Mouse (Mus musculus): ENCODE data around the gene Rsad2. TPM values are rescaled to one million over a fixed set of nuclear protein-coding genes. Genes with fewer than 3 reads are reported as not detected.
"Not testable (repeated sequence)": the region's sequence is repeated elsewhere in the genome, so short reads cannot be mapped to it uniquely, and the experiment has no call there.

Rsad2 gene
- polyA plus RNA-seq (2015; fragmentation: Nextera tagmentation; extraction: Ambion mirVana), result 0.40 and 0.89 TPM in 2 replicates

- H3K9ac ChIP-seq, result no peak within 1 kb of the TSS
- H3K4me2 ChIP-seq, result peak within 1 kb of the TSS; percentile 30
- H3K4me3 ChIP-seq, result no peak within 1 kb of the TSS
- ATAC-seq (ENCODE audit: low read depth), result peak; percentile 61
- H3K27ac ChIP-seq (replicated peaks), result no peak within 1 kb of the TSS; the same call in 1 of the 2 replicates
- peaks cover 9% of the 10 kb centered on the region for H3K4me1 ChIP-seq (replicated peaks)
- no peaks in the 10 kb centered on the region for H3K27me3 ChIP-seq
- no peaks in the 10 kb centered on the region for H3K36me3 ChIP-seq
- no peaks in the 10 kb centered on the region for H3K9me3 ChIP-seq
- WGBS, result 46% methylated on average over 13 of the region's 13 CpGs
Observed at GRCm38 (mm10) chr12:26456028-26456698, at the start of gene Rsad2. TSS of gene Rsad2 (minus strand) at chr12:26456452.

GRCm38 (mm10) chr12:26501042-26501441, 44.8 kb upstream of the Rsad2 start:
- H3K27me3 ChIP-seq, result no peaks in the 10 kb centered on the region; the same call in 1 of the 2 replicates
- no peak for ATAC-seq (ENCODE audit: low read depth)
- H3K4me1 ChIP-seq (replicated peaks), result no peaks in the 10 kb centered on the region
- H3K4me3 ChIP-seq, result no peak overlapping the region
- no peak overlapping the region for H3K27ac ChIP-seq (replicated peaks)
- no peak overlapping the region for H3K4me2 ChIP-seq
- H3K36me3 ChIP-seq, result no peaks in the 10 kb centered on the region
- no peak overlapping the region for H3K9ac ChIP-seq
- 85% methylated on average over 3 of the region's 3 CpGs for WGBS
- no peaks in the 10 kb centered on the region for H3K9me3 ChIP-seq

GRCm38 (mm10) chr12:26489942-26490341, 33.7 kb upstream of the Rsad2 start:
- H3K4me3 ChIP-seq, result no peak overlapping the region
- 47% methylated on average over 1 of the region's 1 CpGs for WGBS
- peaks cover 16% of the 10 kb centered on the region; the same call in 1 of the 2 replicates for H3K27me3 ChIP-seq
- no peak overlapping the region for H3K27ac ChIP-seq (replicated peaks)
- no peaks in the 10 kb centered on the region for H3K9me3 ChIP-seq
- no peak for ATAC-seq (ENCODE audit: low read depth)
- H3K9ac ChIP-seq, result no peak overlapping the region
- no peak overlapping the region for H3K4me2 ChIP-seq
- no peaks in the 10 kb centered on the region for H3K36me3 ChIP-seq
- peaks cover 15% of the 10 kb centered on the region for H3K4me1 ChIP-seq (replicated peaks)

GRCm38 (mm10) chr12:26488617-26489274, 32.5 kb upstream of the Rsad2 start:
- Histone ChIP-seq H3K9me3 (no peaks in the 10 kb centered on the region), H3K4me2 (peak overlapping the region; percentile 18), H3K4me3 (no peak overlapping the region), H3K9ac (no peak overlapping the region), H3K27me3 (peaks cover 25% of the 10 kb centered on the region), H3K36me3 (no peaks in the 10 kb centered on the region), H3K27ac (replicated peaks) (peak overlapping the region; percentile 40; the same call in 1 of the 2 replicates), H3K4me1 (replicated peaks) (peaks cover 15% of the 10 kb centered on the region)
- peak; percentile 53; the same call in 1 of the 2 replicates for ATAC-seq (ENCODE audit: low read depth)
- 24% methylated on average over 5 of the region's 5 CpGs for WGBS

GRCm38 (mm10) chr12:26487874-26488616, 31.8 kb upstream of the Rsad2 start:
- no peak overlapping the region for H3K9ac ChIP-seq
- H3K4me2 ChIP-seq, result peak overlapping the region; percentile 18
- H3K27me3 ChIP-seq, result peaks cover 25% of the 10 kb centered on the region
- no peak overlapping the region for H3K4me3 ChIP-seq
- 42% methylated on average over 14 of the region's 14 CpGs for WGBS
- H3K4me1 ChIP-seq (replicated peaks), result peaks cover 15% of the 10 kb centered on the region
- peak overlapping the region; percentile 40; the same call in 1 of the 2 replicates for H3K27ac ChIP-seq (replicated peaks)
- no peaks in the 10 kb centered on the region for H3K9me3 ChIP-seq
- peak; percentile 82 for ATAC-seq (ENCODE audit: low read depth)
- no peaks in the 10 kb centered on the region for H3K36me3 ChIP-seq

GRCm38 (mm10) chr12:26485738-26486580, 29.7 kb upstream of the Rsad2 start:
- not testable (repeated sequence) for H3K4me3 ChIP-seq; H3K9ac ChIP-seq; H3K27ac ChIP-seq (replicated peaks); H3K36me3 ChIP-seq; H3K4me2 ChIP-seq; ATAC-seq (ENCODE audit: low read depth); H3K9me3 ChIP-seq
- Histone ChIP-seq H3K27me3 (peaks cover 25% of the 10 kb centered on the region), H3K4me1 (replicated peaks) (peaks cover 15% of the 10 kb centered on the region)
- 93% methylated on average over 12 of the region's 12 CpGs for WGBS

GRCm38 (mm10) chr12:26478196-26479004, 22.1 kb upstream of the Rsad2 start:
- H3K9ac ChIP-seq, result no peak overlapping the region
- H3K4me1 ChIP-seq (replicated peaks), result no peaks in the 10 kb centered on the region
- ATAC-seq (ENCODE audit: low read depth), result no peak
- H3K36me3 ChIP-seq, result peaks cover 4% of the 10 kb centered on the region; the same call in 1 of the 2 replicates
- H3K4me3 ChIP-seq, result no peak overlapping the region
- H3K4me2 ChIP-seq, result no peak overlapping the region
- 87% methylated on average over 18 of the region's 18 CpGs for WGBS
- peaks cover 3% of the 10 kb centered on the region; the same call in 1 of the 2 replicates for H3K27me3 ChIP-seq
- H3K27ac ChIP-seq (replicated peaks), result no peak overlapping the region
- H3K9me3 ChIP-seq, result no peaks in the 10 kb centered on the region

GRCm38 (mm10) chr12:26477198-26477597, 20.9 kb upstream of the Rsad2 start:
- Histone ChIP-seq H3K4me1 (replicated peaks) (no peaks in the 10 kb centered on the region), H3K9ac (no peak overlapping the region), H3K36me3 (peaks cover 4% of the 10 kb centered on the region; the same call in 1 of the 2 replicates), H3K27ac (replicated peaks) (no peak overlapping the region), H3K9me3 (no peaks in the 10 kb centered on the region), H3K4me3 (no peak overlapping the region), H3K4me2 (no peak overlapping the region), H3K27me3 (peaks cover 4% of the 10 kb centered on the region; the same call in 1 of the 2 replicates)
- whole genome bisulfite sequencing, result 74% methylated on average over 5 of the region's 5 CpGs
- ATAC-seq (ENCODE audit: low read depth), result no peak

GRCm38 (mm10) chr12:26473746-26474145, 17.5 kb upstream of the Rsad2 start:
- peaks cover 14% of the 10 kb centered on the region for H3K4me1 ChIP-seq (replicated peaks)
- H3K27ac ChIP-seq (replicated peaks), result no peak overlapping the region
- H3K9me3 ChIP-seq, result no peaks in the 10 kb centered on the region
- H3K9ac ChIP-seq, result no peak overlapping the region
- 89% methylated on average over 6 of the region's 6 CpGs for WGBS
- H3K36me3 ChIP-seq, result peaks cover 4% of the 10 kb centered on the region; the same call in 1 of the 2 replicates
- no peak for ATAC-seq (ENCODE audit: low read depth)
- no peak overlapping the region for H3K4me2 ChIP-seq
- H3K4me3 ChIP-seq, result no peak overlapping the region
- peaks cover 7% of the 10 kb centered on the region for H3K27me3 ChIP-seq

GRCm38 (mm10) chr12:26472770-26473481, 16.7 kb upstream of the Rsad2 start:
- ATAC-seq (ENCODE audit: low read depth), result no peak
- Histone ChIP-seq H3K4me3 (no peak overlapping the region), H3K4me1 (replicated peaks) (peaks cover 16% of the 10 kb centered on the region), H3K9ac (no peak overlapping the region), H3K36me3 (no peaks in the 10 kb centered on the region), H3K27me3 (peaks cover 7% of the 10 kb centered on the region; the same call in 1 of the 2 replicates), H3K9me3 (no peaks in the 10 kb centered on the region), H3K27ac (replicated peaks) (no peak overlapping the region), H3K4me2 (no peak overlapping the region)
- 81% methylated on average over 3 of the region's 3 CpGs for WGBS

All from neural tube, embryonic 13.5 days (tissue).